Mouse (Mus musculus) G1E-ER4 (cell line): ENCODE results near the gene Larp1. TPM values are rescaled to one million over a fixed set of nuclear protein-coding genes. Genes with fewer than 3 reads are reported as not detected.

Source experiments
- GATA1 ChIP-seq: IDR thresholded peaks from one replicate; pipeline ENCODE4 v1.8.0; 2012; ENCODE audit warnings: low read length, inconsistent platforms
- polyA plus RNA-seq: library from polyadenylated mRNA; stranded (reverse); fragments of >175 nt; gene quantifications from 2 replicates; pipeline ENCODE4 v1.2.3, GENCODE M21; 2012

Larp1 gene
- polyA plus RNA-seq, 1 experiment, result 122 TPM

DNA sequence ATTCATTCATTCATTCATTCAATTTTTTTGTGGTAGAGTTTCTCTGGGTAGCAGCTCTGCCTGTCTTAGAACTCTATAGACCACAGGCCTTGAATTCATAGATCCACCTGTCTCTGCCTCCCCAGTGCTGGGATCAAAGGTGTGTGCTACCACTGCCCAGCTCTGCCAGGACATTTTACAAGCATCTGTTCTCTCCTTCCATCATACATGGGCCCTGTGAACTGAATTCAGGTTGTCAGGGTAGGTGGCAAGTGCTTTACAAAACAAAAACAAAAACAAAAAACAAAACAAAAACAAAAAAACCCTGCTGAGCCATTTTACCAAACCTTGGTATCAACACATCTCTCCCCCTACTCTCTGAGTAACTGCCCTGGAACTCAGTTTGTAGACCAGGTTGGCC, 4.2 kb downstream of the Larp1 start:
- no peak for TF ChIP-seq GATA1

DNA sequence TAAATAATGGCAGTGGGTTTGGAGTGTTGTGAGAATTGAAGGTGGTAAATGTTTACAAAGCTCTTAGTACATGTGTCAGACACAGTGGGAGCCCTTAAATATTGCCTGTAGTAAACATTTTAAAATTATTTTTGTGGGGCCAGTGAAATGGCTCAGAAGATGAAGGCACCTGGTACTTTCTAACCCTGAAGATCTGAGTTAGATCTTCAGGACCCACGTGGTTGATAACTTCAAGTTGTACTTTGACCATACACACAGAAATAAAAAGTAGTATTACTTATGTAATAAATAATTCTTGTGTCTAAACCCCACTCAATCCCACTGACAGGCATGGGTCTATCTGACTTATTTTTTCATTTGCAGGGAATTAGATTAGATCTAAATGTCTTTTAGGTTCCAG, 5.7 kb downstream of the Larp1 start:
- TF ChIP-seq GATA1, result no peak

DNA sequence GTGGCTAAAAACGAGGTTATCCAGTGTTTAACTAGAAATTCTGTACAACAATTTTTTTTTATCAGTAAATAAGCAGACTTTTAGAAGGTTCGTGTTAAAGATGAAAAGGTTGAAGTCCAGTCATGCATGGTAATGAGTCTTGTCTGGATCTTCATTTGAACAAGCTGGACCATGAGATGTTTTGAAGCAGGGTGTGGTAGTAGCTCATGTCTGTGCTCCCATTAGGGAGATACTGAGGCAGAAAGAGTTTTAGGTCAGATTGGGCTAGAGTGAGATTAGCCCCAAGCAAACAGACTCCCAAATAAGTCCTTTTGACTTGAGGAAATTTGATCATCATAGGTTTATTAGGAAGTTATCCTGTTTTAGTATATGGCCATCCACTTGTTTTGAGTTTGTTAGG, 6.5 kb downstream of the Larp1 start:
- TF ChIP-seq GATA1, result no peak

DNA sequence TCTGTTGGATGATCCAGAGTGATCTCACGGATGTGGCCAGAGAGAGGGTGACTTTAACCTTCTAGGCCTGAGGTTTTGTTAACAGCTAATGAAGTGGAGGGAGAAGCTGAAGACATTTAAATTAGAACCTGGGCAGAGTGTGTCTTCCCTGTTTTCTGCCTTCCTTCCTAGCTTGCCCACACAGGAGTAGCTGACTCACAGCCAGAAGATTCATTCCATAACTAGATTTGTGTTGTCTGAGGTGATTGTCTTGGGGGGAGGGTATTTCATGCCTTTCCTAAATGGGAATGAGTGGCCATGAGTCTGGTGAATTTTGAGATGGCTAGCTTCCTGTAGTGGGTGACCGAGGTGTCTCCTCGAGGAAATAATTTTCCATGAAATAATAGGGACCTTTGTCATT, 7.5 kb downstream of the Larp1 start:
- no peak for TF ChIP-seq GATA1

DNA sequence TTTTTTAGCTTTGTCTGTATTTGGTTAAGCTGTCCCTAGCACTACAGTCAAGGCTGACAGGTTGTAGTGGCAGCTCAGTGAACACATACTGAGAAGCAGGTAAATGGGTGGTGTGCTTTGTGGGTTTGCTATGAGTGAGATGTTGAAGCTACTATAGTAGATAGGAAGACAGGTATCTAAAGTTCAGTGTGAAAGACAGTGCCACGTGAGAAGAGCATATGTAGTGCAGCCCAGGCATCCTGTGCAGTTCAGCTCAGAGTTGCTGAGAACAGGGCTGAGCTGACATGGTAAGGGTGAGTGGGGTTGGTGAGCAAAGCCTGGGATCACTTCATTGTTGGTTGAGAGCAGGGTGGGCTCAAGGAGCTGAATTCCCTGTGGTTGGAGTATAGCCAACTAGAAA, 8.6 kb downstream of the Larp1 start:
- no peak for TF ChIP-seq GATA1

DNA sequence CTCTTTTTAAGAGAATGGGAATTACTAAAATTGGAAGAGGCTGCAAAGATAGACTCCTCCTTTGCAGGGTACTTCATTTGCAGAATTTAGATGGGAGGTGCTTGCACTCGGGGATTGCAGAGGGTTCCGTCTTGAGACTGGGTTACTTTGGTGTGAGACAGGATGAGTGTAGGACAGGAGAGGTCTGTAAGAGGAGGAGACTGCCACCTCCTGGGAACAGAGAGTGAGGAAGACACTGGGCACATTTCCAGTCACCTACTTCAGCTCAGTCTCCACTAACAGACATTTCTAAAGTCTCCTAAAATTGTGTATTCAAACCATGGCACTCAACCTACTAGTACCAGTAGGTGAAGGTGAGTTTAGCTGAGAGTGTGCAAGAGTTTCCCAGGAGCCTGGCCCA, 9.4 kb downstream of the Larp1 start:
- no peak for TF ChIP-seq GATA1

DNA sequence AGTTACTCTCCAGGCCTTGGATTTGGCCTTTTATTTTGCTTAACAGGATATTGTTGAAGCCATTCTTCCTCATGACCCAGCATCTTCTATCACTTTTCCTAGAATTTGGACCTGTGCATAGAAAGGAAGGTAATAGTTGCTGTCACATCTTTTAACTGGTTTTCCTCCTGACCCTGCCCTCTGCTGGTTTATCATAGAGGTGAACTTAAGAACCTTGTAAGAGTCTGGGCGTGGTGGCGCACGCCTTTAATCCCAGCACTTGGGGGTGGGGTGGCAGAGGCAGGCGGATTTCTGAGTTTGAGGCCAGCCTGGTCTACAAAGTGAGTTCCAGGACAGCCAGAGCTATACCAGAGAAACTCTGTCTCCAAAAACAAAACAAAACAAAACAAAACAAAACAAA, 9.8 kb downstream of the Larp1 start:
- no peak for TF ChIP-seq GATA1

DNA sequence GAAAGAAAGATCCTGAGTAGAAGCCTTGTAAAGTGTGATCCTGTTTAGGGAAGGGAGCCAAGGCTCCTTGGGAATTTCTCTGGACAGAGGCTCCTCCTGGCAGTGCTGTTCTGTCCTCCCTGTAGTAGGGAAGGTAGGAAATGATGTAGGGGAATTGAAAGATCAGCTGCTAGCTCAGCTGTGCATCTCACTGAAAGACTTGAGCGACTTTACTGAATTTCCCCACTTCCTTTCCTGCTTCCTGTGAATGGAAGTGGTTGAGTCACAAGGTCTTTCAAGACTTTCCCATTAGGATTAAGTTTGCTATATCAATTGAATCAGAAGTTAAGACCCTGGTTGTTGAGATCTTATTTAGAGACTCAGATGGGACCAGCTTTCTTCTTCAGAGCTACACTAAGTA, 12.2 kb downstream of the Larp1 start:
- TF ChIP-seq GATA1, result no peak

DNA sequence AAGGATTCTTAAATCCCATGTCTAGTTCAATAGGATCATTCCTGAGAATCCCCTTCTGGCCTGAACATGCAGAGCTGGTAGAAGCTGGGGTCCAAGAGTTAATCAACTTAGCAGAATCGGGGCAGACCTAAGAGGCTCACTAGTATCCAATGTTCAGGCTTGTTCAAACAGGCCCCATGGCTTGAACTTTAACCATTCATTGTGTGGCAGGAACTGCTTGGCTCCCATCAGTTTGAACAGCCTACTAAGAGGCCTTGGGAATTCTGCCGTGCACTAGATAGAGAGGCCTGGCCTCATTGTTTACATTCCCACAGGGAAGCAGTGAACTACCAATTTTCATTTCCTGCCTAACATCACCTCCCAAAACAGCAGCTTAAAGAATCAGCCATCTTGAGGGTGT, 12.8 kb downstream of the Larp1 start:
- no peak for TF ChIP-seq GATA1

DNA sequence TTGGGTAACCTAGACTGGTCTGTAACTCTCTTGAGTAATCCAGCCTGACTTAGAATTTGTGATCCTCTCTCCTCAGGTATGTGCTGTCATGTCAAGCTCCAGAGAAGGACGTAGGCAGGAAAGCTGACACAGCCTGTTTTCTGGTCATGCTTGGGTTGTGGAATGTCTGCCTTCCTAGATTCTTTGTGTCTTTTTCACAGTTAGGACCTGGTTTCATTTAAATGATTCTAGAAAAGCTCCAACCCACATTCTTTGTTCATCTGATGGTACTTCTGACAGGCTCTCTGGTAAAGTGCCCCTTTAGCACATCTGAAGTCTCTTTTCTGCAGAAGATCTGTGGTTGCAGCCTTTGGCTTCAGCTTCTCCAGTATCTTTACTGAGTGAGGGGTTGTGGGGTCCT, 15.4 kb downstream of the Larp1 start:
- TF ChIP-seq GATA1, result no peak

DNA sequence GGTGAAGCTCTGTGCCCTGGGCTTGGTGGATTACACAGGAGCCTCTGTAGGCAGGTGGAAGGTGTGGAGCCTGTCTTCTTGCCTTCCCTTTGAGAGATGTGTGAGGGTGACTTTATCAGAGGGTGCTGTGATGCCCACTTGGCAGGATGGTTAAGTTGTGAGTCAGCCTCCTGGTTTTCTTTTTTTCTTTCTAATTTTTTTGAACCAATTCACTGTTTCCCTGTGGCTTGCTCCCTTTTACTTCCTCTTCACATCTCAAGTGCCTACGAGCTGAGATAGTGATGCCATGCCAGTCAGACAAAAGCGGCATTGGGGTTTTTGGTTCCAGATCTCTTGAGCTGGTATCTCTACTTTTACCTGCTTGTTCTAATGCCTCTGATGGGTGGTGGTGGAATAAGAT, 15.8 kb downstream of the Larp1 start:
- TF ChIP-seq GATA1, result no peak

DNA sequence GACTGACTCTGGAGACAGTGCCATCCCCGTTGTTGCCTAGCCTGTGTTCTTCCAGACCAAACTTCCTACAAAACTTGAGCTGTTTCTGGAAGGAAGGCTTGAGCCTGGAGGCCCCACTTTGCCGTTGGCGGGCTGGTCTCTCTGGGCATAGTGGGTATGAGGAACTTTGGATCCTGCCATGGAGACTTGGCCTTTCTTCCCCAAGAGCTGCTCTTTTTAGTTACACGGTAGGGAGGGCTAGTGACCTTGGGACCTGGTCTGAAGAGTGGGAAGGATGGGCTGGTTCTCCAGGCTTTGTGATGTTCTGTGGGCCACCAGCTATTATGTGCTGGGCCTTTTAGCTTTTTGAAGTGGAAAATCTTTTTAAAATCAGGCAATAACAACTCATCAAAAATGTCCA, 17.0 kb downstream of the Larp1 start:
- no peak for TF ChIP-seq GATA1

DNA sequence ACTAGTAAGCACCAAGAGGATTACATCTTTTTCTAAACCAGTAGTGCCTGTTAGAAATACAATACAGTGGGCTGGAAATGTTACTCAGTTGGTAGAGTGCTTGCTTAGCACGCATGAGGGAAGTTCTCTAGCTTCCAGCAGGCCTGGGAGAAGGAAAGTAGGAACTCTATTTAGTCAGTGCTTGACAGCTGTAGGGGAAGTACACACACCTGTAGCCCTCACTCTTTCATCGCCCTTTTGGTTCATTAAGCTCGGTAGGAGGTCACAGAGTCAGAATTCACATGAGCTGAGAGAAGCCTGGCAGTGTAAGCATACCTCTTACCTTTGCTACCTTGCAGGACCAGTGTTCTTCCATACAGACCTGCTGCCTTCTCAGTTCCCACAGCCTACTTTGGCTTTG, 17.5 kb downstream of the Larp1 start:
- no peak for TF ChIP-seq GATA1

DNA sequence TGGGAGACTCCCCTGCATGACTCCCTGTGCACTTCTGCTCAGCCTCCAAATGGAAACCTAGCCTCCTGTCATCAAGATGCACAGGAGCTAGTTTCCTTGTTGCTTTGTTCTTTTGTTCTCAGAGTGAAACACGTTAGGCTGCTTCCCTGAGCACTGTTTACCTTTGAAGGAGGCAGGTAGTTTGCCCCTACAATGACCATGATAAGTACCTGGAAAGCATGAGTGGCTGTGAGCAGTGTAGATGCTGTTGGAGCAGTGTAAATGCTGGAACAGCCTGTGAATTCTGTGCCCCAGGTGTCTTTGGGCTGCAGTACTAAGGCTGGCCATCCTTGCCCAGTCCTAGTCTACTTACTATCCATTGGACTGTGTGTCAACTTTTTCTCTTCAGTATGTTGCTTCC, 18.0 kb downstream of the Larp1 start:
- TF ChIP-seq GATA1, result no peak

DNA sequence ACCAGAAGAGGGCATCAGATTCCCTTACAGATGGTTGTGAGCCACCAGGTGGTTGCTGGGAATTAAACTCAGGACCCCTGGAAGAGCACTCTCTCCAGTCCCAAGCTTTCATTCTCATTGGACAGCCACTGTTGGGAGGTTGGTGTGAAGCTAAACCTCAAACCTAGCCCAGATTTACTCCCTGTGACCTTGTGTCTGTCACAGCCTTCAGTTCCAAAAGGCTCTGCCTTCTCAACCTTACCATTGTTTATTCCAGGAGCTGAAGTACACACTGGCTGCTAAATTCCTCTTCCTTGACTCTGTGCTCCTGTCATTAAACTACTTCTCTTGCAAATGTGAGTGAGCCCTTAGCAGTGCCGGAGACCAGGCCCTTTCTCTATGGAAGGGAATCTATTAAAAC, 20.1 kb downstream of the Larp1 start:
- TF ChIP-seq GATA1, result no peak

DNA sequence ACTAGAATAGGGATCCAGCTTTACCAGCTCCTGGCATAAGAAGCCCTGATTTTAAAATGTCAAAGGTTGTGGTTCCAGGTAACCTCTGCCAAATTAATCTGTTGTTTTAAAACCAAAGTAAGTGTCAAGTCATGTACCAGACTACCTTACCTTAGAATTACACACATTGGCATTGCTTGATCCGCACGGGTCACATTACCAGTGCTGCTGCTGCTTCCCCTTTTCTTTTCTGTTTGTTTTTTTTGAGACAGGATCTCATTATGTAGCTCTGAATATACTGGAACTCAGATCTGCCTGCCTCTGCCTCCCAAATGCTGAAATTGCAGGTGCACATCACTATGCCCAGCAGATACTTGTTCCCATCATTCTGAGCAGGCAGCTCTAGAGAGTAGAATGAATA, 21.0 kb downstream of the Larp1 start:
- TF ChIP-seq GATA1, result no peak

DNA sequence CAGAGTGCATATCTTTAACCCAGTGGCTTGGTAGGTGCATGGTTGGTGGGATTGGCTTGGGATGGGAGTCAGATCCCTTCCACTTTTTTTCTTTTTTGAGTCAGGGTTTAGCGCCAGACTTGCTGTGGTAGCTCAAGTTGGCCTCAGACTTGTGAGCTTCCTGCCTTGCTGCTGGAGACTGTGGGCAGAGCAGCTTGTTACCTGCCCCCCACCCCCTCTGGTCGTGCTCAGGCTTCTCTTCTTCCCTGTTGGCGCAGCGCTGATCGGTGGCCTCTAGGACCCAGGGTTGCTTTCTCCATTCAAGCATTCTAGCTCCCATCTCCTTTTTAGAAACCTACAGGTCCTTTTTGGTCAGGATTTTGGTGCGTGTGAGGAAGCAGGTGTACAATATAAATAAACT, 22.3 kb downstream of the Larp1 start:
- TF ChIP-seq GATA1, result no peak

DNA sequence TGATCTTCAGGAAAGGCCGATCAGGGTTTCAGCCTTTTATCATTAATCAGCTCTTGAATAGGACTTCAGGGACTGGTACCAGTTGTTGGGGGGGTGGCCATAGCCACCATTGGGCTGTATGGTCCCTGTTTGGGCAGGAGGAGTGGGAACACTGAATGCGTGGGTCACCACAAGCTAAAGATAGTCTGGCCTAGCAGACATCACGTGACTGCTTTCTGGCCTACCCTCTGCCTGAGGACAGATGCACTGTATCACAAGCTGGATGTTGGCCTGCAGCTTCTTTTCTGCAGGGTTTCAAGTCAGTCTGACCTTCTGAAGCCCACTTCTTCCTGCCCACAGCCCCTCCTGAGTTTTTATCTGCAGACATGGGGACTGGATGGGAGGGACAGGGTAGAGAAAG, 24.8 kb downstream of the Larp1 start:
- TF ChIP-seq GATA1, result no peak

DNA sequence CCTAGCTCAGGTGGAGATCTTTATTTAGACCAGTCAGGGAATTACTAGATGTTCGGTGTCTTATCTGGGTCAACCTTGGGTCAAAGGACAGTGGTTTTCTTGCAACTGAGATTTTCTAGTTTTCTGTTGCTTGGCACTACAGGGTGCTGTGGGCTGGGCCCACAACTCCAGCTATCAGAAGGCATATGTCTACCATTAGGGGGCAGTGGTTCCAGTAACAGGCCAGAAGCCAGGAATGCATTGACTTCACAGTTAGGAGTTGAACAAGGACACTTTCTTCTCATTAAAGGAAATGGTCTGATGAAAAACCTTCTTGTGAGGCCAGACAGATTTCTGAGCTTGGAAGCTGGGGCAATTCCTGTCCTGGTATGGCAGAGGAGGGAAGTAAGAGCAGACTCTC, 30.2 kb downstream of the Larp1 start:
- TF ChIP-seq GATA1, result no peak
